ENCODE assay signal across 11 mouse cellular contexts in the genomic region with DNA sequence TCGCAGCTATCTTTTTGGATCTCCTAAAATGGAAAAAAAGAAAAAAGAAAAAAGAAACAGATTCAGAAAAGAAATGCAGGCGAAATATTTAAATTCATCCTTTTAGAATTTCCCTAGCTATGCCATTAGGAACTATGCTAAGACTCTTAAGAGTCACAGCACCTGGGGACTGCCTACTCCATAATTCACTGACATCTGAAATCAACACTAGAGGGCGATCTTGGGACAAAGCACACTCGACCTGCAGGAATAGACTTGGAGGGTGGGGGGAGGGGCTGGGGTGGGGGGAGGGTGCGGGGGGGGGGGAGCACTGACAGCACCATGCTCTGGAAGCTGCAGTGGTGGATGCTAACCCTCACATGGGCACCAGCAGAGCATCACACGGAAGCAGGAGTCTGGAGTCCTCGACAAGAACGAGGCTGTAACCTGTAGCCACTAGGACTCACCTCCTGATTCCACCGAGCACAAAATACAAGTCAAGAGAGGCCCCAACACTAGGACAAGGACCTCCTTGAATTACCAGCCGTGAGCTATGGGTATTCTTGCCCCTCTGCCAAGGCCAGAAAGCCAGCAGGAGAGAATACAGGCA. TPM values are rescaled to one million over a fixed set of nuclear protein-coding genes. Genes with fewer than 3 reads are reported as not detected.
A peak's percentile ranks its signal among the peaks of the same experiment; 100 is the strongest.
DNase-seq lines count a peak whose midpoint lies in the region; ATAC-seq and TF ChIP-seq lines count a peak whose summit lies in the region.
"Had no signal": no experiment of that assay in that cellular context is flagged by ENCODE, and none has a peak within 500 bp of the region (broad histone marks: within the 10 kb centered on the region; RNA-seq: fewer than 3 reads in every experiment).

No protein-coding gene starts in this region.

- H3K4me3 ChIP-seq in forebrain, embryonic 11.5 days (ENCODE audit: low read depth, low read length), result no peak overlapping the region
- no peak overlapping the region for H3K4me3 ChIP-seq in forebrain, embryonic 10.5 days
- no peak overlapping the region for H3K4me3 ChIP-seq in lung, embryonic 14.5 days (ENCODE audit: low read depth, low read length)
- H3K4me3 ChIP-seq: embryonic facial prominence, embryonic 13.5 days; heart, embryonic 13.5 days; megakaryocyte, embryonic 14.5 days had no signal

- 50% methylated on average over 9 of the region's 10 CpGs for WGBS in forebrain, embryonic 11.5 days
- WGBS in forebrain, embryonic 10.5 days, result 40% methylated on average over 10 of the region's 10 CpGs
- WGBS in lung, embryonic 14.5 days, result 48% methylated on average over 10 of the region's 10 CpGs

- peak; percentile 76 for ATAC-seq in forebrain, embryonic 11.5 days (replicated peaks; ENCODE audit: low FRiP score)
- ATAC-seq in lung, embryonic 14.5 days (ENCODE audit: insufficient read depth), result no peak

- no peak overlapping the region for H3K27ac ChIP-seq in forebrain, embryonic 11.5 days (ENCODE audit: low read depth, low read length)
- H3K27ac ChIP-seq in forebrain, embryonic 10.5 days, result no peak overlapping the region
- no peak overlapping the region for H3K27ac ChIP-seq in lung, embryonic 14.5 days (ENCODE audit: low read depth)
- H3K27ac ChIP-seq: embryonic facial prominence, embryonic 13.5 days; heart, embryonic 13.5 days had no signal

- H3K27me3 ChIP-seq in forebrain, embryonic 11.5 days (ENCODE audit: control insufficient read depth, insufficient read depth, low read length), result no peaks in the 10 kb centered on the region
- H3K27me3 ChIP-seq in forebrain, embryonic 10.5 days (ENCODE audit: poor library complexity, severe bottlenecking), result no peaks in the 10 kb centered on the region
- H3K27me3 ChIP-seq in lung, embryonic 14.5 days (ENCODE audit: insufficient read depth, low read length), result no peaks in the 10 kb centered on the region
- H3K27me3 ChIP-seq: embryonic facial prominence, embryonic 13.5 days; heart, embryonic 13.5 days; megakaryocyte, embryonic 14.5 days had no signal

- no peak for DNase-seq in forebrain, embryonic 11.5 days (ENCODE audit: low spot score)
- DNase-seq in forebrain, embryonic 10.5 days (ENCODE audit: extremely low spot score, low spot score), result no peak
- DNase-seq in lung, embryonic 14.5 days, result peak; percentile 56
- DNase-seq in lung, postnatal 14 days, result no peak
- peak; percentile 58 for DNase-seq in embryo, embryonic 11 days
- DNase-seq in naive thymus-derived CD4-positive, alpha-beta T cell, adult 2 months (ENCODE audit: low read depth), result peak; percentile 37
- DNase-seq in right cerebral cortex, adult 18-20 months, result no peak
- DNase-seq in cerebellum, adult 11-12 months, result no peak

- peak; percentile 55 for TF ChIP-seq CTCF in lung, embryonic 14.5 days (IDR thresholded peaks at IDR 0.05; ENCODE audit: low read depth)

- no peaks in the 10 kb centered on the region for H3K4me1 ChIP-seq in forebrain, embryonic 11.5 days (replicated peaks; ENCODE audit: control insufficient read depth, insufficient read depth, low read length)
- H3K4me1 ChIP-seq in forebrain, embryonic 10.5 days, result no peaks in the 10 kb centered on the region
- no peaks in the 10 kb centered on the region for H3K4me1 ChIP-seq in lung, embryonic 14.5 days (ENCODE audit: insufficient read depth)
- H3K4me1 ChIP-seq: embryonic facial prominence, embryonic 13.5 days; heart, embryonic 13.5 days; megakaryocyte, embryonic 14.5 days had no signal

- H3K4me2 ChIP-seq in forebrain, embryonic 11.5 days (ENCODE audit: low read depth, low read length, severe bottlenecking), result no peak overlapping the region
- no peak overlapping the region for H3K4me2 ChIP-seq in lung, embryonic 14.5 days
- H3K4me2 ChIP-seq: embryonic facial prominence, embryonic 13.5 days; heart, embryonic 13.5 days had no signal

- H3K9ac ChIP-seq in forebrain, embryonic 11.5 days (ENCODE audit: low read length), result no peak overlapping the region
- no peak overlapping the region for H3K9ac ChIP-seq in lung, embryonic 14.5 days
- H3K9ac ChIP-seq: embryonic facial prominence, embryonic 13.5 days; heart, embryonic 13.5 days had no signal

- no peaks in the 10 kb centered on the region for H3K9me3 ChIP-seq in forebrain, embryonic 11.5 days (ENCODE audit: control insufficient read depth, low read length)
- no peaks in the 10 kb centered on the region for H3K9me3 ChIP-seq in forebrain, embryonic 10.5 days
- H3K9me3 ChIP-seq in lung, embryonic 14.5 days (ENCODE audit: low read depth, low read length), result no peaks in the 10 kb centered on the region
- H3K9me3 ChIP-seq: embryonic facial prominence, embryonic 13.5 days; heart, embryonic 13.5 days; megakaryocyte, embryonic 14.5 days had no signal

- H3K36me3 ChIP-seq in forebrain, embryonic 11.5 days (ENCODE audit: control insufficient read depth, insufficient read depth, low read length), result no peaks in the 10 kb centered on the region
- no peaks in the 10 kb centered on the region for H3K36me3 ChIP-seq in forebrain, embryonic 10.5 days (replicated peaks)
- peaks cover 16% of the 10 kb centered on the region for H3K36me3 ChIP-seq in lung, embryonic 14.5 days (ENCODE audit: insufficient read depth)
- H3K36me3 ChIP-seq: embryonic facial prominence, embryonic 13.5 days had no signal

RNA-seq across cellular contexts. Expression of a gene that starts 49.0 kb away (rescaled TPM):
- 1.6 and 1.7 TPM in 2 replicates for polyA plus RNA-seq in forebrain, embryonic 11.5 days (2014; fragmentation: Nextera tagmentation; extraction: Ambion mirVana)
- 1.2 and 1.6 TPM in 2 replicates for polyA plus RNA-seq in forebrain, embryonic 10.5 days (2016; fragmentation: Nextera tagmentation; extraction: Ambion mirVana)
- 10.1 and 10.8 TPM in 2 replicates for polyA plus RNA-seq in lung, embryonic 14.5 days (2014; fragmentation: Nextera tagmentation; extraction: Ambion mirVana)

Comparison
In these comparisons a context has a peak if more than half of its experiments do, and no peak if none do; other contexts are left out.
1. DNase-seq: peak in lung, embryonic 14.5 days (single experiment), embryo, embryonic 11 days (single experiment) and naive thymus-derived CD4-positive, alpha-beta T cell, adult 2 months (single experiment); none in forebrain, embryonic 11.5 days (single experiment), forebrain, embryonic 10.5 days (single experiment), lung, postnatal 14 days (single experiment), right cerebral cortex, adult 18-20 months (single experiment) and cerebellum, adult 11-12 months (single experiment).